Mouse (Mus musculus) lung, adult 2 months (tissue): ENCODE results near the gene Col20a1.

ENCODE experiments used
- CTCF ChIP-seq: fragments of 200-500 bp; IDR thresholded peaks from 2 replicates; pipeline ENCODE4 v1.5.1; 2011; ENCODE audit warnings: mild to moderate bottlenecking, low read length, control low read depth; ENCODE audit not compliant: insufficient read depth
- POLR2A ChIP-seq: fragments of 200-500 bp; IDR thresholded peaks from 2 replicates; pipeline ENCODE4 v1.6.1; 2011; ENCODE audit warnings: low read depth, mild to moderate bottlenecking, control low read depth, low read length, borderline replicate concordance; ENCODE audit errors: extremely low read depth

- no peak for TF ChIP-seq CTCF
- no peak for TF ChIP-seq POLR2A
Measured at GRCm38 (mm10) chr2:180952731-180953171, 33.6 kb upstream of the Col20a1 start.
